Mouse (Mus musculus): ENCODE data around the gene Zfp513. TPM values are rescaled to one million over a fixed set of nuclear protein-coding genes. Genes with fewer than 3 reads are reported as not detected.

Zfp513 gene
- polyA plus RNA-seq, 1 experiment from 2014 or later: 17.4 TPM

DNA sequence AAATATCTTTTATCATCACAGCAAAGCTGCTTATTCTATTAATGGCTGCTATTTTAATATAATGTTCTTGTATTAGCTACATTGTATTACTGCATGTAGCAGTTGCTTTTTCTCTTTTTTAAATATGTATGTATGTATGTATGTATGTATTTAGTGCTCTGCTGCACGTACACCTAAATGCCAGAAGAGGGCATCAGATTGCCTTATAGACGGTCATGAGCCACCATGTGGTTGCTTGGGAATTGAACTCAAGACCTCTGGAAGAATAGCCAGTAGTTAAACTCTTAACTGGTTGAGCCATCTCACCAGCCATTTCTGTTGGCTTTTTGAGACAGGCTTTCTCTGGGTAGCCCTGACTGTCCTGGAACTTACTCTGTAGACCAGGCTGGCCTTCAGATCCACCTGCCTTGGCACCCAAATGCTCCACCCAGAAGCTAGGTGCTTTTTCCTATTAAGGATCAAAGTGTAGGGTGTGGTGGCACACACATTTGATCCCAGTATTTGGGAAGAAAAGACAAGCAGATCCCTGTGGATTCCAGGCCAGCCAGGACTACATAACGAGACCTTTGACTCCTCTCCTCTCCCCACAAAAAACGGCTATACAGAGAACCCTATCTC, 13.8 kb downstream of the Zfp513 start:
- H3K4me1 ChIP-seq (replicated peaks): peaks cover 10% of the 10 kb centered on the region
- no peak overlapping the region for H3K27ac ChIP-seq (replicated peaks)
- 73% methylated on average over 4 of the region's 4 CpGs for WGBS

GRCm38 (mm10) chr5:31183678-31184077, 18.4 kb downstream of the Zfp513 start:
- Histone ChIP-seq H3K27me3 (no peaks in the 10 kb centered on the region), H3K4me2 (no peak overlapping the region), H3K9me3 (no peaks in the 10 kb centered on the region), H3K27ac (replicated peaks) (no peak overlapping the region), H3K4me3 (no peak overlapping the region), H3K36me3 (peaks cover 19% of the 10 kb centered on the region), H3K9ac (no peak overlapping the region), H3K4me1 (replicated peaks) (peaks cover 13% of the 10 kb centered on the region)
- 67% methylated on average over 4 of the region's 4 CpGs for WGBS
- ATAC-seq (ENCODE audit: low FRiP score, low read depth): no peak

More for the DNA sequence above, 13.8 kb downstream of the Zfp513 start:
- peaks cover 41% of the 10 kb centered on the region for H3K36me3 ChIP-seq
- no peak overlapping the region for H3K4me3 ChIP-seq
- H3K9me3 ChIP-seq: no peaks in the 10 kb centered on the region
- H3K9ac ChIP-seq: no peak overlapping the region
- ATAC-seq (ENCODE audit: low FRiP score, low read depth): no peak
- H3K27me3 ChIP-seq: no peaks in the 10 kb centered on the region
- H3K4me2 ChIP-seq: no peak overlapping the region

DNA sequence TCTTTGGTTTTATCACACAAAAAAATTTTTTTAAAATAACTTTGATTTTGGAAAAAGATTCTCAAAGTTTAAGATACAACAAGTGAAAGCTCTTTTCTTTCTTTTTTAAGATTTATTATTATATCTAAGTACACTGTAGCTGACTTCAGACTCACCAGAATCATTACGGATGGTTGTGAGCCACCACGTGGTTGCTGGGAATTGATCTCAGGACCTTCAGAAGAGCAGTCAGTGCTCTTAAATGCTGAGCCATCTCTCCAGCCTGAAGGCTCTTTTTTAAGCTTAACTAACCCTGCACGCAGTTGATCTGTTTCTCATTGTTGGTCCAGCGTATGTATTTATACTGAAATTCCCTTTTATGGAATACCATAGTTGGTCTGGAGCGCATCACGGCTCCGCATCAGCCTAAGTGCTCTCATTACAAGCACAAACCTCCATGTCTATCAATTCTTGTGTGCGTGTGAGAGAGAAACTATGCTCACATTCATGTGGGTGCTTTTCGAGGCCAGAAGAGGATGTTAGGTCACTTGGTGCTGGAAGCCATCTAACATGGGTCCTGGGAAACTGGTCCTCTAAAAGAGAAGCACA, 20.8 kb downstream of the Zfp513 start:
- Histone ChIP-seq H3K27me3 (no peaks in the 10 kb centered on the region), H3K27ac (replicated peaks) (no peak overlapping the region)
- WGBS: 95% methylated on average over 9 of the region's 9 CpGs

DNA sequence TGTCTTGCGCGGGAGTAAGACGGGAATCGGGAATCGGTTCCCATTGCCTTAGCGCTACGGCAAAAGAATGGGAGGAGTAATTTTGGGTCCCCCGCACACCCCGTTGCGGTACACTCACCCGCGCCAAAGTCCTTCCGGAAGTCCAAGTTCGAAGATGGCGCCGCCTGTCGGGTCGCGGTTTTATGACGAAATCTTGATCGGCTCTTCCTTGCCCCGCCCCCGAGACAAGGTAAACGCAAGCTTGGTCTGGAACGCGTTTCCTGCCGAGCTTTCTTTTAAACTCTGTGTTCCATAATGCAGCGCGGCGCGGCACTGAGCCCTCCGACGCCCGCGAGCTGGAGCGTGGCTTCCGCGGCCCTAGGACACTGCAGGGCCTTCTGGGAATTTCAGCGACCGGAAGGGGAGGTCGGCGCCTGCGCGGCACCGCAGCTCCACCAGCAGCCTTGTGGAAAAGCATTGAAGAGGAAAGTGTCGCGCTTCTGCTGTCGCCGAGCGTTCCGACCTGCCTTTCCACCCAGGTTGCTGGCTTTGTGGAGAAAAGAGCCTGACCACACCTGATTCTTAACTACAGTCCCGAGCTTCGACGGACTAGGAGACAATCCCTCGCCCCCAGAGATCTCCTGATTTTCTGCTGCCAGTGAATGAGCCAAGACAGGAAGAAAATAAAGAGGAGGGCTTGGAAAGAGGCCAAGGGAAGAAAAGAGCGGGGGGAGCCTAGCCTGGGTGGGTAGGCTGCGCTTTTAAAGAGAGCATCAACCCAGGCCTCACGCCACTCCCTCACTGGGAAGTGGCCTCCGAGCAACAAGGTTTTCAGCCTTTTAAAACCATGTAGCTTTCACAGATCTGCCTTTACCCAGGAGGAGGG, 22.1 kb downstream of the Zfp513 start, which contains the start of the genes Gm29609 and Gtf3c2:
Gene Gm29609 (minus strand): TSS at position 146 of the 865 bp plus-strand sequence.
Gene Gtf3c2 (minus strand): TSS at position 379 of the 865 bp plus-strand sequence.
- Histone ChIP-seq H3K4me3 (peak within 1 kb of the TSS; percentile 90), H3K36me3 (peaks cover 4% of the 10 kb centered on the region), H3K27ac (replicated peaks) (peak within 1 kb of the TSS; percentile 95), H3K9ac (peak within 1 kb of the TSS; percentile 81), H3K27me3 (no peaks in the 10 kb centered on the region), H3K4me2 (peak within 1 kb of the TSS; percentile 88), H3K9me3 (no peaks in the 10 kb centered on the region), H3K4me1 (replicated peaks) (peaks cover 31% of the 10 kb centered on the region)
- WGBS: under 1% methylated on average over 59 of the region's 59 CpGs
- peak; percentile 98 for ATAC-seq (ENCODE audit: low FRiP score, low read depth)

More for the DNA sequence above, 20.8 kb downstream of the Zfp513 start:
- H3K4me1 ChIP-seq (replicated peaks): peaks cover 31% of the 10 kb centered on the region
- no peaks in the 10 kb centered on the region for H3K9me3 ChIP-seq
- ATAC-seq (ENCODE audit: low FRiP score, low read depth): no peak
- H3K9ac ChIP-seq: no peak overlapping the region
- H3K36me3 ChIP-seq: no peaks in the 10 kb centered on the region; the same call in 1 of the 2 replicates
- H3K4me3 ChIP-seq: no peak overlapping the region
- H3K4me2 ChIP-seq: peak overlapping the region; percentile 88; the same call in 1 of the 2 replicates

DNA sequence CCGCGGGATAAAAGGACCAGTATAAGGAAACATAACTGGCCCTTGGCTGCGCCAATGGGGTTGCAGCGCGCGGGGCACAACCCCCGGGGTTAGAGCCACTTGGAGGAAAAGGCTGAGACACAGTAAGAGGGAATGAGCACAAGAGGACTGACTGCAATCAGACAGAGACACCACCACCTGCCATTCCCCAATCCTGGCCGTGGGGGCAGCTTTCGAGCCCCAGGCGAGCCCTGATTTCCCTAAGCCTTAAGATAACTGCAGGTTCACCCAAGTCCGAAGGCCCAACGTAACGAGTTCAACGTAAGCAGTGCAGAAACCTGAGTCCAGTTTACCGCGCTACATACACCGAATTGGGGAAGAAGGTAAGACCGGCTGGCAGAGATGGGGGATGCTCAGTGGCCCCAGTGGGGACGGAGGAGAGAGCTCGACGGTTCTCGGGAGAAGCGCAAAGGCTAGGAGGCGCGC, 22.8 kb downstream of the Zfp513 start:
- WGBS: 0% methylated on average over 25 of the region's 25 CpGs
- H3K4me2 ChIP-seq: peak overlapping the region; percentile 88
- ATAC-seq (ENCODE audit: low FRiP score, low read depth): peak; percentile 79
- H3K27ac ChIP-seq (replicated peaks): peak overlapping the region; percentile 95
- H3K9me3 ChIP-seq: no peaks in the 10 kb centered on the region
- peaks cover 9% of the 10 kb centered on the region for H3K36me3 ChIP-seq
- H3K4me3 ChIP-seq: peak overlapping the region; percentile 90
- peaks cover 31% of the 10 kb centered on the region for H3K4me1 ChIP-seq (replicated peaks)
- peak overlapping the region; percentile 81 for H3K9ac ChIP-seq
- H3K27me3 ChIP-seq: no peaks in the 10 kb centered on the region

- H3K36me3 ChIP-seq: peaks cover 92% of the 10 kb centered on the region
- no peak for ATAC-seq (ENCODE audit: low FRiP score, low read depth)
Measured at GRCm38 (mm10) chr5:31168630-31169029, 33.5 kb downstream of the Zfp513 start.

GRCm38 (mm10) chr5:31164878-31165277, 37.2 kb downstream of the Zfp513 start:
- Histone ChIP-seq H3K36me3 (peaks cover 89% of the 10 kb centered on the region), H3K9me3 (no peaks in the 10 kb centered on the region), H3K27me3 (no peaks in the 10 kb centered on the region), H3K27ac (replicated peaks) (no peak overlapping the region), H3K4me2 (no peak overlapping the region), H3K4me1 (replicated peaks) (no peaks in the 10 kb centered on the region), H3K4me3 (no peak overlapping the region), H3K9ac (no peak overlapping the region)
- no peak for ATAC-seq (ENCODE audit: low FRiP score, low read depth)
- WGBS: 87% methylated on average over 1 of the region's 1 CpGs

More at GRCm38 (mm10) chr5:31168630-31169029, 33.5 kb downstream of the Zfp513 start:
- Histone ChIP-seq H3K27me3 (no peaks in the 10 kb centered on the region), H3K4me2 (no peak overlapping the region), H3K9ac (no peak overlapping the region), H3K9me3 (no peaks in the 10 kb centered on the region), H3K4me1 (replicated peaks) (no peaks in the 10 kb centered on the region), H3K27ac (replicated peaks) (no peak overlapping the region), H3K4me3 (no peak overlapping the region)
- 91% methylated on average over 4 of the region's 4 CpGs for WGBS

DNA sequence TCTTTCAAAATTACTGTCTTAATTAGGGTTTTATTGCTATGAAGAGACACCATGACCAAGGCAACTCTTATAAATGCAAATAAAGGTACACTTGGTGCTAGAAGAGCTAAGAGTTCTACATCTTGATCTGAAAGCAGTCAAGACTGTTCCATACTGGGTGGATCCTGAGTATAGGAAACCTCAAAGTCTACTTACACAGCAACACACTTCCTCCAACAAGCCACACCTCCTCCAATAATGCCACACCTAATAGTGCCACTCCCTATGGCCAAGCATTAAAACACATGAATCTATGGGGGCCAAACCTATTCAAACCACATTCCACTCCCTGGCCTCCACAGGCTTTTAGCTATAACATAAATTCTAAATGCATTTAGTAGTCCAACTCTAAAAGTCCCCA, 39.6 kb downstream of the Zfp513 start:
- H3K27ac ChIP-seq (replicated peaks): no peak overlapping the region
- peaks cover 90% of the 10 kb centered on the region for H3K36me3 ChIP-seq
- ATAC-seq (ENCODE audit: low FRiP score, low read depth): no peak
- no peak overlapping the region for H3K9ac ChIP-seq
- no peak overlapping the region for H3K4me3 ChIP-seq
- no peaks in the 10 kb centered on the region for H3K9me3 ChIP-seq
- no peaks in the 10 kb centered on the region for H3K27me3 ChIP-seq
- no peak overlapping the region for H3K4me2 ChIP-seq
- no peaks in the 10 kb centered on the region for H3K4me1 ChIP-seq (replicated peaks)

GRCm38 (mm10) chr5:31154152-31154553, 48.0 kb downstream of the Zfp513 start, which contains the start of gene Mpv17:
TSS of gene Mpv17 (minus strand) at chr5:31154251.
- under 1% methylated on average over 19 of the region's 19 CpGs for WGBS
- H3K36me3 ChIP-seq: peaks cover 31% of the 10 kb centered on the region
- H3K9me3 ChIP-seq: no peaks in the 10 kb centered on the region
- no peaks in the 10 kb centered on the region for H3K27me3 ChIP-seq
- H3K4me3 ChIP-seq: peak within 1 kb of the TSS; percentile 68
- H3K4me1 ChIP-seq (replicated peaks): peaks cover 16% of the 10 kb centered on the region
- H3K27ac ChIP-seq (replicated peaks): peak within 1 kb of the TSS; percentile 70
- peak within 1 kb of the TSS; percentile 70 for H3K9ac ChIP-seq
- peak; percentile 96 for ATAC-seq (ENCODE audit: low FRiP score, low read depth)
- peak within 1 kb of the TSS; percentile 66 for H3K4me2 ChIP-seq

DNA sequence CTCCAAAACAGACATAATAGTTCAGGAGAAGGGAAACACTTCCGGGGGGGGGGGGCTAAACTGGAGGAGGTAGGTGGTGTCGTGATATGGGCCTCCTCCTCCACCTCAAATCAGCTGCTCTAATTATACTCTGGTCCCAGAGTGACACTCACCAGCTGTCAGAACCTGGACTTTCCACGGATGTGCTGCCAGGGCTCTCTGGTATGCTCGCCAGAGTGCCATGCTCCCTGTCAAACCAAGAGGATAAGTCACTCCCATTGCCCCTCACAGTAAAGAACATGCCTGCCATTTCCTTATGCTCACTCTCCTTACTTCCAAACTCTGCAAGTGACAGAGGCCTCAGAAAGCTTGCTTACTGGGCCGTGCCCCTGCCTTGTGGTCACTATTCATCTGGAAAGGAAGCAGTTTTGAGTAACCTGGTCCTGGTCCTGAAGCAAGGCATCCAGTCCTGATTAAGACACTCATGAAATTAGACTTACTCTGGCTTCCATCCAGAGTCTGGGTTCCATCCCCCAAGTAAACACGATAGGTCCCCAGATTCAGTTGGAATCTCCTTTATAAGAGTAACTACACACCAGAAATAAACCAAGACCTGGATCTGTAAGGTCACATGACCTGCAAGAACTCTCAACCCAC, 48.5 kb downstream of the Zfp513 start:
- H3K27ac ChIP-seq (replicated peaks): peak overlapping the region; percentile 70

DNA sequence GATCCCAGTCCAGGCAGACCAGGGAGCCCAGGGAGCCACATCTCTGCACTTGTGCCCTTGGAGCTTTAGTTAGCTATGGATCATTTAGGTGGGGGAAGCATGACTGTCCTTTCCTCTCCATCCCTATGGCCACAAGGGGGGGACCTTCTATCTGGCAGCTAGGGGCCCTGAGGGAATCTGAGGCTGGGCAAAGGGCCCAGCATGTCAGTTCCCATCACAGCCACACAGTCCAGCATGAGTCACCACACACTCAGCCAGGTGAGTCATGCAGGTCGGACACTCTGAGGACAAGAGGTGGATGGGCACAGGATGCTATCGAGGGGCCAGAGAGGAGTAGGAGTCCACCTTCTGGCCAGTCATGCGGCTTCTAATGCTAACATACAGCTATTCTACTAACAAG, 50.4 kb downstream of the Zfp513 start:
- H3K4me2 ChIP-seq: no peak overlapping the region
- WGBS: 95% methylated on average over 3 of the region's 3 CpGs
- H3K4me1 ChIP-seq (replicated peaks): peaks cover 16% of the 10 kb centered on the region
- no peak for ATAC-seq (ENCODE audit: low FRiP score, low read depth)
- no peak overlapping the region for H3K27ac ChIP-seq (replicated peaks)
- no peak overlapping the region for H3K9ac ChIP-seq
- peaks cover 7% of the 10 kb centered on the region for H3K36me3 ChIP-seq
- no peaks in the 10 kb centered on the region for H3K27me3 ChIP-seq
- no peak overlapping the region for H3K4me3 ChIP-seq
- no peaks in the 10 kb centered on the region for H3K9me3 ChIP-seq

More for the DNA sequence above, 48.5 kb downstream of the Zfp513 start:
- Histone ChIP-seq H3K36me3 (peaks cover 26% of the 10 kb centered on the region), H3K4me3 (peak overlapping the region; percentile 68), H3K9me3 (no peaks in the 10 kb centered on the region), H3K27me3 (no peaks in the 10 kb centered on the region), H3K9ac (peak overlapping the region; percentile 70), H3K4me2 (peak overlapping the region; percentile 66), H3K4me1 (replicated peaks) (peaks cover 16% of the 10 kb centered on the region)
- peak; percentile 48 for ATAC-seq (ENCODE audit: low FRiP score, low read depth)
- 45% methylated on average over 6 of the region's 6 CpGs for WGBS

All from hindbrain, embryonic 15.5 days (tissue).